Comparison of ENCODE assay signal across 8 mouse cellular contexts in genomic region chr2:181187121-181188000, GRCm38 (mm10). TPM values are rescaled to one million over a fixed set of nuclear protein-coding genes. Genes with fewer than 3 reads are reported as not detected.
DNase-seq lines count a peak whose midpoint lies in the region; ATAC-seq and TF ChIP-seq lines count a peak whose summit lies in the region.

Gene Ppdpf (plus strand): TSS chr2:181187247.

- H3K4me1 ChIP-seq in CH12.LX (ENCODE audit: control insufficient read depth in 1 of 2, insufficient read depth in 2 of 2) = peaks cover 7 to 36% of the 10 kb centered on the region in 2 experiments; a peak in 3 of 4 replicates
- peaks cover 3% of the 10 kb centered on the region for H3K4me1 ChIP-seq in forebrain, embryonic 11.5 days (replicated peaks; ENCODE audit: control insufficient read depth, insufficient read depth, low read length)
- H3K4me1 ChIP-seq in heart, embryonic 16.5 days (ENCODE audit: control insufficient read depth, insufficient read depth, low read length) = peaks cover 6% of the 10 kb centered on the region
- H3K4me1 ChIP-seq in liver, embryonic 15.5 days (replicated peaks) = peaks cover 35% of the 10 kb centered on the region
- H3K4me1 ChIP-seq in neural tube, embryonic 12.5 days = peaks cover 7% of the 10 kb centered on the region

- peak; percentile 93 for DNase-seq in CH12.LX (ENCODE audit: extremely low read depth)
- DNase-seq in c-Kit-positive CD71-positive TER-119-negative erythroid progenitor cells, embryonic 14.5 days (ENCODE audit: low read depth) = peak; percentile 94
- DNase-seq in forebrain, embryonic 11.5 days (ENCODE audit: low spot score) = peak; percentile 93
- peak; percentile 95 to 97 for DNase-seq in kidney, postnatal 36 days
- peak; percentile 94 for DNase-seq in telencephalon, adult 2 months (ENCODE audit: low read depth, low spot score)

- under 1% methylated on average over 63 of the region's 64 CpGs for WGBS in forebrain, embryonic 11.5 days
- WGBS in heart, embryonic 16.5 days = under 1% methylated on average over 64 of the region's 64 CpGs
- WGBS in liver, embryonic 15.5 days (ENCODE audit: insufficient replicate concordance) = under 1% methylated on average over 64 of the region's 64 CpGs
- under 1% methylated on average over 64 of the region's 64 CpGs for WGBS in neural tube, embryonic 12.5 days

- ATAC-seq in forebrain, embryonic 11.5 days (replicated peaks; ENCODE audit: low FRiP score) = peak; percentile 93
- peak; percentile 95 for ATAC-seq in heart, embryonic 16.5 days (replicated peaks; ENCODE audit: extremely low read depth, insufficient read depth, low FRiP score)
- peak; percentile 97 for ATAC-seq in liver, embryonic 15.5 days (ENCODE audit: insufficient read depth)
- peak; percentile 93 for ATAC-seq in neural tube, embryonic 12.5 days (ENCODE audit: low FRiP score, low read depth)

- TF ChIP-seq RAD21 in CH12.LX (IDR thresholded peaks at IDR 0.05; ENCODE audit: low read depth, low read length) = no peak

- in situ Hi-C loops in CH12.LX (cut with MboI; ENCODE audit: low pct_ligation_motif_present, low pct_unique_long_range_greater_than_20kb, low sequenced_read_pairs) = loop anchor here (10.0 to 25.0 kb wide), 3 partner anchors 137 to 300 kb away; partner anchors contain the start of genes Abhd16b, Arfrp1, Tpd52l2 and Zgpat

- no peak for TF ChIP-seq CTCF in CH12.LX (conservative IDR thresholded peaks at IDR 0.05 in 1 of 2, IDR thresholded peaks at IDR 0.05 in 1 of 2; ENCODE audit: low read depth in 2 of 2, low read length in 2 of 2)

- H3K79me2 ChIP-seq in CH12.LX (replicated peaks; ENCODE audit: control insufficient read depth, extremely low read depth, insufficient read depth, poor library complexity, severe bottlenecking) = no peaks in the 10 kb centered on the region

- peak within 1 kb of the TSS; percentile 65 for H3K4me2 ChIP-seq in CH12.LX (ENCODE audit: insufficient read depth, low read depth, poor library complexity, severe bottlenecking)
- peak within 1 kb of the TSS; percentile 73 for H3K4me2 ChIP-seq in forebrain, embryonic 11.5 days (ENCODE audit: low read depth, low read length, severe bottlenecking)
- peak within 1 kb of the TSS; percentile 96 for H3K4me2 ChIP-seq in heart, embryonic 16.5 days (ENCODE audit: low read depth, low read length)
- peak within 1 kb of the TSS; percentile 89 for H3K4me2 ChIP-seq in liver, embryonic 15.5 days
- peak within 1 kb of the TSS; percentile 70 for H3K4me2 ChIP-seq in neural tube, embryonic 12.5 days (replicated peaks)

- no peaks in the 10 kb centered on the region for H3K9me3 ChIP-seq in CH12.LX (replicated peaks; ENCODE audit: low read length)
- H3K9me3 ChIP-seq in forebrain, embryonic 11.5 days (ENCODE audit: control insufficient read depth, low read length) = no peaks in the 10 kb centered on the region
- H3K9me3 ChIP-seq in heart, embryonic 16.5 days (replicated peaks; ENCODE audit: control insufficient read depth, low read length) = no peaks in the 10 kb centered on the region
- no peaks in the 10 kb centered on the region for H3K9me3 ChIP-seq in liver, embryonic 15.5 days (replicated peaks)
- no peaks in the 10 kb centered on the region for H3K9me3 ChIP-seq in neural tube, embryonic 12.5 days

- dilution Hi-C loops in CH12.LX (cut with MboI; ENCODE audit: extremely low pct_ligation_motif_present, extremely low pct_unique_long_range_greater_than_20kb, low sequenced_read_pairs) = no loop called here

- peak within 1 kb of the TSS; percentile 74 for H3K27ac ChIP-seq in CH12.LX (ENCODE audit: insufficient read depth, low read depth)
- peak within 1 kb of the TSS; percentile 91 for H3K27ac ChIP-seq in forebrain, embryonic 11.5 days (ENCODE audit: low read depth, low read length)
- H3K27ac ChIP-seq in heart, embryonic 16.5 days (ENCODE audit: low read length) = peak within 1 kb of the TSS; percentile 93
- H3K27ac ChIP-seq in liver, embryonic 15.5 days (replicated peaks) = peak within 1 kb of the TSS; percentile 81
- H3K27ac ChIP-seq in neural tube, embryonic 12.5 days = peak within 1 kb of the TSS; percentile 90

- TF ChIP-seq POLR2A in CH12.LX (IDR thresholded peaks at IDR 0.05; ENCODE audit: low read depth, low read length) = peak; percentile 76

- H3K27me3 ChIP-seq in CH12.LX (replicated peaks) = no peaks in the 10 kb centered on the region
- H3K27me3 ChIP-seq in forebrain, embryonic 11.5 days (ENCODE audit: control insufficient read depth, insufficient read depth, low read length) = no peaks in the 10 kb centered on the region
- H3K27me3 ChIP-seq in heart, embryonic 16.5 days (ENCODE audit: control insufficient read depth, insufficient read depth, low read length) = no peaks in the 10 kb centered on the region
- H3K27me3 ChIP-seq in liver, embryonic 15.5 days = peaks cover 18% of the 10 kb centered on the region
- H3K27me3 ChIP-seq in neural tube, embryonic 12.5 days (replicated peaks) = no peaks in the 10 kb centered on the region

- TF ChIP-seq EP300 in CH12.LX (IDR thresholded peaks at IDR 0.05; ENCODE audit: low read length) = no peak

- peak within 1 kb of the TSS; percentile 68 to 82 (median 79) for H3K4me3 ChIP-seq in CH12.LX (replicated peaks in 1 of 3; ENCODE audit: low read depth in 2 of 3, low read length in 2 of 3, poor library complexity in 1 of 3)
- peak within 1 kb of the TSS; percentile 67 for H3K4me3 ChIP-seq in forebrain, embryonic 11.5 days (ENCODE audit: low read depth, low read length)
- peak within 1 kb of the TSS; percentile 82 for H3K4me3 ChIP-seq in heart, embryonic 16.5 days (ENCODE audit: low read length)
- H3K4me3 ChIP-seq in liver, embryonic 15.5 days (replicated peaks) = peak within 1 kb of the TSS; percentile 83
- peak within 1 kb of the TSS; percentile 76 for H3K4me3 ChIP-seq in neural tube, embryonic 12.5 days

- H3K9ac ChIP-seq in CH12.LX (ENCODE audit: insufficient read depth, low read depth) = peak within 1 kb of the TSS; percentile 78
- peak within 1 kb of the TSS; percentile 97 for H3K9ac ChIP-seq in forebrain, embryonic 11.5 days (ENCODE audit: low read length)
- H3K9ac ChIP-seq in heart, embryonic 16.5 days (ENCODE audit: low read length) = peak within 1 kb of the TSS; percentile 92
- peak within 1 kb of the TSS; percentile 88 for H3K9ac ChIP-seq in liver, embryonic 15.5 days
- peak within 1 kb of the TSS; percentile 94 for H3K9ac ChIP-seq in neural tube, embryonic 12.5 days

- H3K36me3 ChIP-seq in CH12.LX (replicated peaks in 1 of 2; ENCODE audit: control insufficient read depth in 1 of 2, insufficient read depth in 1 of 2, low read length in 1 of 2) = peaks cover 0 to 6% of the 10 kb centered on the region in 2 experiments
- H3K36me3 ChIP-seq in forebrain, embryonic 11.5 days (ENCODE audit: control insufficient read depth, insufficient read depth, low read length) = no peaks in the 10 kb centered on the region
- no peaks in the 10 kb centered on the region for H3K36me3 ChIP-seq in heart, embryonic 16.5 days (ENCODE audit: control insufficient read depth, insufficient read depth)
- H3K36me3 ChIP-seq in liver, embryonic 15.5 days (replicated peaks) = no peaks in the 10 kb centered on the region; the same call in 1 of the 2 replicates
- H3K36me3 ChIP-seq in neural tube, embryonic 12.5 days = peaks cover 14% of the 10 kb centered on the region; the same call in 1 of the 2 replicates

TF ChIP-seq in CH12.LX, 34 proteins besides CTCF, POLR2A, EP300 and RAD21 (continues in another document):
- TF ChIP-seq ETS1 (conservative IDR thresholded peaks at IDR 0.05; ENCODE audit: low read depth, low read length) = no peak; the same call in 1 of the 2 replicates
- no peak for TF ChIP-seq JUND (conservative IDR thresholded peaks at IDR 0.05; ENCODE audit: low read depth, low read length)
- peak; percentile 16; the same call in 1 of the 2 replicates for TF ChIP-seq MYC (IDR thresholded peaks at IDR 0.05; ENCODE audit: low read depth, low read length)
- TF ChIP-seq ZMIZ1 (IDR thresholded peaks at IDR 0.05; ENCODE audit: low read depth, low read length) = peak; percentile 64
- TF ChIP-seq NRF1 (IDR thresholded peaks at IDR 0.05; ENCODE audit: low read depth, low read length) = peak; percentile 85
- TF ChIP-seq MAZ (IDR thresholded peaks at IDR 0.05; ENCODE audit: low read depth, low read length) = peak; percentile 16; the same call in 1 of the 2 replicates
- peak; percentile 70 for TF ChIP-seq NELFE (IDR thresholded peaks at IDR 0.05; ENCODE audit: low read depth, low read length)
- TF ChIP-seq TBP (conservative IDR thresholded peaks at IDR 0.05; ENCODE audit: low read depth, low read length) = no peak
- TF ChIP-seq ZKSCAN1 (IDR thresholded peaks at IDR 0.05; ENCODE audit: borderline replicate concordance, low read depth, low read length) = no peak
- TF ChIP-seq HCFC1 (IDR thresholded peaks at IDR 0.05; ENCODE audit: low read depth, low read length) = peak; percentile 48
- TF ChIP-seq MXI1 (IDR thresholded peaks at IDR 0.05; ENCODE audit: low read depth, low read length) = peak; percentile 49
- peak; percentile 17 for TF ChIP-seq SIN3A (IDR thresholded peaks at IDR 0.05; ENCODE audit: low read length)
- TF ChIP-seq SMC3 (IDR thresholded peaks at IDR 0.05; ENCODE audit: low read depth, low read length) = no peak
- TF ChIP-seq IRF4 (IDR thresholded peaks at IDR 0.05; ENCODE audit: low read depth, low read length) = no peak; the same call in 1 of the 2 replicates
- no peak for TF ChIP-seq ZC3H11A (IDR thresholded peaks at IDR 0.05; ENCODE audit: low read depth, low read length)
- TF ChIP-seq POLR2AphosphoS2 (IDR thresholded peaks at IDR 0.05; ENCODE audit: low read depth, low read length) = no peak
- peak; percentile 79 for TF ChIP-seq CHD2 (IDR thresholded peaks at IDR 0.05; ENCODE audit: low read length)
- no peak for TF ChIP-seq BHLHE40 (IDR thresholded peaks at IDR 0.05; ENCODE audit: low read depth, low read length)
- no peak for TF ChIP-seq JUN (IDR thresholded peaks at IDR 0.05; ENCODE audit: insufficient read depth, low read depth, low read length)
- peak; percentile 57 for TF ChIP-seq ELF1 (IDR thresholded peaks at IDR 0.05; ENCODE audit: low read depth, low read length)
- TF ChIP-seq USF2 (conservative IDR thresholded peaks at IDR 0.05; ENCODE audit: low read depth, low read length) = no peak
- TF ChIP-seq USF1 (IDR thresholded peaks at IDR 0.05; ENCODE audit: low read depth, low read length) = no peak
- peak; percentile 58; the same call in 1 of the 2 replicates for TF ChIP-seq UBTF (IDR thresholded peaks at IDR 0.05; ENCODE audit: low read depth, low read length)

RNA-seq across cellular contexts. Expression of gene Ppdpf, which starts in this region (rescaled TPM):
- total RNA-seq in CH12.LX (2012; rRNA removed) (60.0 and 68.9 TPM in 2 replicates), CH12.LX (2014; rRNA removed) (57.6 and 71.2 TPM in 2 replicates)
- polyA plus RNA-seq in CH12.LX (2012; ENCODE audit: insufficient read length, low read depth) = 75.5 and 113 TPM in 2 replicates
- 443 and 478 TPM in 2 replicates for polyA plus RNA-seq in forebrain, embryonic 11.5 days (2014; fragmentation: Nextera tagmentation; extraction: Ambion mirVana)
- polyA plus RNA-seq in heart, embryonic 16.5 days (2015; fragmentation: Nextera tagmentation; extraction: Ambion mirVana) = 135 and 154 TPM in 2 replicates
- 95.8 and 96.4 TPM in 2 replicates for polyA plus RNA-seq in liver, embryonic 15.5 days (2015; fragmentation: Nextera tagmentation; extraction: Ambion mirVana)
- polyA plus RNA-seq in neural tube, embryonic 12.5 days (2016; fragmentation: Nextera tagmentation; extraction: Ambion mirVana) = 424 and 444 TPM in 2 replicates

Comparison
In these comparisons a context has a peak if more than half of its experiments do, and no peak if none do; other contexts are left out.
1. Peak in every context shown above with its lines: DNase-seq, ATAC-seq, H3K4me3 ChIP-seq and H3K27ac ChIP-seq.